Mouse (Mus musculus) monocyte, adult 2 months (primary cell): ENCODE measurements around the gene Elovl1.
A peak's percentile ranks its signal among the peaks of the same experiment; 100 is the strongest.

Source experiments
- DNase-seq, 2 experiments: peaks; one replicate each; pipeline ENCODE4 v3.0.0; 2022; ENCODE audit warnings: low spot score in 2 of 2, low read depth in 1 of 2

Elovl1 gene

DNA sequence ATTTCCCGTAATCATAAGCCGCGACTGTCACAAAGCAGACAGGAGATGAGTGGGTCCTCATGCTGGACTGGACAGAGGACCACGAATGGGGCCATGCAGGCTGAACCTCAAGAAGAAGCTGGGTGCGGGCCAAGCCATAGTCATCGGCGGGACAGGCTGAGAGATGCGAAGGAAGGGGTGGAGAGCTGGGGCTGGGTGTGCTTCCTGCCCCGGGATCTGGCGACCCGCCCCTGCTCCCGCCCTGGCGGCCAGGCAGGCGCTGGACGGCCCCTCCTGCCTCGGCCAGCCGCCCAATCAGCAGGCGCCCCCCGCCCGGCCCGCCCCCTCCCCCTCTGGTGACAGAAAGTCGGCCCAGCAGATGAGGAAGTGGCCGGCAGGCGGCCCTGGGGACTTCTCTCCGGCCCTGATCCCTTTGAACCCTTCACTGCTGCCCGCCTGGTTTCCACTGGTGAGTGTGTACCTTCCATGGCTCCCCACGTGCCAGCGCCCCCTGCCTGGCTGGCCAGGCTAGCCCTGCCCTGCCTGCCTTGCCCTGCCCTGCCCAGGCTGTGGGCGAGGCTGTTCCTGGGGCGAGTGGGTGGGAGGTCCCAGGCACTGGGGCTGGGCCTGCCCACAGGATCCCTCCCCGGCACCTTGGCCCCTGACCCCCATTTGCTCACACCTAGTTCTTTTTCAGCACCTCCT, at the start of gene Elovl1:
Elovl1 (plus strand) TSS at position 326 of the 684 bp plus-strand sequence.
- peak; percentile 76 to 81 for DNase-seq

DNA sequence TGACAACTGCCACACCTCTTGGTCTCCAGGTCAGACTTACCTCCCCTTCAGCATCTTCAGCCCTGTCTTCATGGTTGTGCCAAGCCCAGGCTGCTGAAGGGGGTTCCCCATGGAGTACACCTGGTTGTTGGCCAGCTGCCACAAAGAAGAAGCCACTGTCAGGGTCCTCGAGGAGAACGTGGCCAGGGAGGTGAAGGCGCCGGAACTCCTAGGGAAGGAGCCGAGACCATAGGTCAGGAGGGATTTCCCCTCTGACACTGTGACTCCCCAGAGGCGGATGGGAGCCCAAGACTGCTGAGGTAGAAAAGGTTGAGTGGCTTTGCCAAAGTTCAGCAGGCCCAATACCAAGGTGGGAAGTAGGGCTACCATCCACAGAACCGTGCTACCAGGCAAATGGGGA, 44.6 kb upstream of the Elovl1 start:
- no peak for DNase-seq

DNA sequence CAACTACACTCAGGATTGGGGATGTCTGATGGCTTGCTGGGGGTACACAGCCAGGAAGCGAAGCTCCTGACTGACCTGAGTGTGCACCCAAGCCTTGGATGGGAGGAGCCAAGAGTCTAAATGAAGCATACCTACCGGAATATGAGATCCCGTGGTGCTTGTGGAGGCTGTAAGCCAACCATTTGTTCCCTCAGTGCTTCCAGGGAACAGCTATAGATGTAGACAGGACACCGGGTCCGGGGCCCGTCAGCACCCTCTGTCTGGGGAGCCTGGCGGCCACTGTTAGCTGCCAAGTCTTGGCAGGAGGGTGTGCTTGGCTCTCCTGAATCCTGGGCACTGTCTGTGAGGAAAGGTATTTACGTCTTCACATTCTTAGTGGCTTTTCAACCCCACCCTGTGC, 40.6 kb upstream of the Elovl1 start:
- DNase-seq: no peak

GRCm38 (mm10) chr4:118390146-118390545, 37.7 kb upstream of the Elovl1 start:
- DNase-seq: no peak

DNA sequence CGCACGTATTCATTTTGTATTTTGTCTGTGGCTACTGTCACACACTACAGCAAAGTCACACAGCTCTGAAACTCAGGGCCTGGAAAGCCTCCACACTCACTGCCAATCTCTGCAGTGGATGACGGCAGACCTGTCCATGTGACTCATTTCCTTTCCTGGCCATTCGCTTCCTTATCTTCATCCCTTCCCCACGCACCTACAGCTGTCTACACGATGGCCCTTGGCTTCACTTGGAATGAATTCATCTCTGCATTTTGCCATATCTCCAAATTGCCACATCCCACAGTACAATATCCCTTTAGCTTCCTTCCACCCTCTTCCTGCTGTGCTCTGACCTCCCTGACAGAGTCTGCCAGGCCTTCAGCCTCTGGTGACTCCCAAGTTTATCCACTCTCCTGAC, 33.4 kb upstream of the Elovl1 start:
- DNase-seq: no peak

DNA sequence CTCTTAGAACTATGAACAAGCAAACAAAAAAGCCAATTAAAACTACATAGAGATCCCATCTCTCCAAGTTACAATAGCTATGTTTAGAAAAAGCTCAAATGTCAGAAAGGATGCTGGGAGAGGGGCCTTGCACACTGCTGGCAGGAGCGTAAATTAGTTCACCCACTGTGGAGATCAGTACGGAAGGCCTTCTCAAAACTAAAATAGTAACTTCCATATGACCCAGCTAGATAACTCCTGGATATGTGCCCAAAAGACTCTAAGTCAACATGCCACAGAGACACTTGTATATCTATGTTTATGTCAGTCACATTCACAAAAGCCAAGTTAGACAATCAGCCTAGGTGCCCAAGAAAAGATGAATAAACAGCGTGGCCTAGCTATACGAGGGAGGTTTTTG, 32.6 kb upstream of the Elovl1 start:
- no peak for DNase-seq

DNA sequence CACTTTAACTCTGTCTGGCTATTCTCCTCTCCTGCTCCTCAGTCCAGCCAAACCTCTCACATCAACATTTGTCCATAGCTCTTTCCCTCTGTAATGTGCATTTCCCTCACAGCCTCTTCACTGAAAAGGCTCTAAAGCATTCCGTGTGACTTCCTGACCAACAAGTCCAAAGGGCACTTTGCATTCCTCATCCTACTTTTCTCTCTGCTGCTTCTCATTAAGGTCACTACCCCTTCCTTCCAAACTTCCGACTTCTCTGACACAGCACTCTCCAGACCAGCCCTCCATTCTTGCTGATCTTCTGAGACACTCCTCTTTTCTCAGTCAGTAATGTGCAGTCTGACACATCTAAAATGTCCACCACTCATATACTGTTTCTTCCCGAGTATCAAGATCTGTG, 31.5 kb upstream of the Elovl1 start:
- no peak for DNase-seq

DNA sequence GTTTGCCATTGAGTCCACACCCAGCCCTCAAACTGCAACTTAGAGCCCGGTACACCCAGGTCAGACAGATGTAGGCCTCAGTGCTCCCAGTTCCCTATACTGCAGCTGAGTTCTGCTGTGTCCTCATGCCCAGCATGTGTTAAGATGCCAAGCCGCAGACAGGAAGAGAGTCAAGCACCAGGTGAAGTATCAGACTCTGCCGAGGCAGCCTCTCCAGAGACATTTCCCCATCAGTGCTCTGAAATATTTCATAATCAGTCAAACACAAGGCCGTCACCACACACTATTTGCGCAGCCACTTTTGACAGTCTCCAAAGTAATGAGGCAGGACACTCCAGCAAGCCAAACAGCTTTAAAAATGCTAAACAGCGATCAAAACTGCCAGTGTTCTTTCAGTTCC, 29.5 kb upstream of the Elovl1 start:
- DNase-seq: no peak

DNA sequence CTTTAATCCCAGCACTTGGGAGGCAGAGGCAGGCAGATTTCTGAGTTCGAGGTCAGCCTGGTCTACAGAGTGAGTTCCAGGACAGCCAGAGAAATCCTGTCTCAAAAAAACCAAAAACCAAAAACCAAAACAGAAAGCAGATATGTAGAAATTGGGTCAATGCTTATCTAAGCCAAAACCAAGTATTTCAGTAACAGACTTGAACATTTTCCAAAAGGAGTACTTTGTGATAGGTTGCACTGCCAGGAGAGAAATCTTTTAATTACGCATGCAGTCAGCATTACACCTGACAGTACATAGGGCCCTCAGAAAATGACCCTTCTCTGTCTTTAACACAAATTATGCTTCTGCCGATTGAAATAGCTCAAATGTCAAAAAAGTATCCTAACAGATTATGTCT, 26.5 kb upstream of the Elovl1 start:
- DNase-seq: no peak

GRCm38 (mm10) chr4:118401918-118402317, 26.0 kb upstream of the Elovl1 start:
- DNase-seq: no peak

DNA sequence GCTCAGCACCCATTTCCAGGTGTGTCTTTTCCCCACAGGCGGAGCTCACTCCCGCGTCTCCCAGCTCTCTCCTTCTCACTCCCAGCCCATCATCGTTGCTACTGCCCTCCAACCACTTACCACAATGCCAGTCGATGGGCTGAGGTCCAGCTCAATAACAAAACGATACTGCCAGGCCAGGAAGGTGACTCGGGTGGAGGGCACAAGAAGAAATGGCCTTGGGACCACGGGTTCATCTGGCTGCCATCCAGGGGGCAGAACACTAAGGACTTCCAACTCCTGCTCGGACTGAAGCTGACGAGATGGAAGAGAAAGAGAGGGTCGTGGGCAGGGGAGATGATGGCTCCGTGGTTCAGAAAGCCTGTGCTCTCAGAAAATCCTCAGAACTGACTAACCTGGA, 25.2 kb upstream of the Elovl1 start:
- no peak for DNase-seq

DNA sequence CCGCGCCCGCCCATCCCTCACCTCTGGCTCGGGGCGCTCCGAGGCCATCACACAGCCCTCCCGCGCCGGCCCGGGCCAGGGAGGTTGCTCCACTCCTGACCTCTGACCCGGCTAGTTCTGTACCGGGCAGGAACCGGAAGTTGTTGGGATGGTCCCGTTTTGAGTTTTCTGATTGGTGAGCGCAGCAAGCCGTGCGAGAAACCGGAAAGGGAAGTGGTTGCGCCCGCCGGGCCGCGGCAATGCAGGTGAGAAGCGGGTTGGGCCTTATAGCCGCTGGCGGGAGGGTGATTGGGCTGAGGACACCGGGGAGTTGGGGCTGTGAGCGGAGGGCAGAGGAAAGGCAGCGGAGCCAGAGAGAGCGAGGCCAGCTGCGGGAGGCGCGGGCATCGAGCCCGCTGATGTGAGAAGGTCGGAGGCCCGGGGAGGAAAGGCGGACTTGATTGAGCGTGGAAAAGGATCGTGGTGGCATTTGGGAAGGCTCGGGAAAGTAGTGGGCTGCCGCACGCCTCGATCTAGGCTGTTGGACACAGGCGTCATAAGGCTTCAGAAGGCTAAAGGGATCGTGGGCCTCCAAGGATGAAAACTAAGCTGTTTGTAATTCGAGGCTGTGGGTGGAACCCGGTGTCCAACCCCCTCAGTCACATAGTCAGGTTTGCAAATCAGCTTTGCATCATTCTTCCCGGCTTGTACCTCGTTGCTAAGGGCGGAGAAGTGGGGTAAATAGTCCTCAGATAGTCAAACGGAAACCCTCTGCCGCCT, 18.6 kb upstream of the Elovl1 start, which contains the start of the genes Szt2 and Med8:
Szt2 (minus strand) TSS at position 132 of the 759 bp plus-strand sequence.
Med8 (plus strand) TSS at position 196 of the 759 bp plus-strand sequence.
- DNase-seq: peak; percentile 81 to 86

DNA sequence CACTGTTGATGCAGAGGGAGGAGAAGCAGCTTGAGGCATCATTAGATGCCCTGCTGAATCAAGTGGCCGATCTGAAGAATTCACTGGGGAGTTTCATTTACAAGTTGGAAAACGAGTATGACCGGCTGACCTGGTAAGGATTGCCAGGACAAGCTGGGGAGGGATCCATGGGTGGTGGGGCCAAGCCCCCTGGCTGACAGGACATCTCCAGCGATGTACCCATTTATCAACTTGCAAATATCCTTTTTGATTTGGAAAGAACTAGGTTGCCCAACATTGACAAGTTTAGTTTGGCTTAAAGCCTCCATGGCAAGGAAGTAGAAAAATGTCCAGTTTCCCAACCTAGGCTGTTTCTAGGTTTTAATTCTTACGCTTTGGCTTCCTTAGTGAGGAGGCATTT, 17.0 kb upstream of the Elovl1 start:
- no peak for DNase-seq

DNA sequence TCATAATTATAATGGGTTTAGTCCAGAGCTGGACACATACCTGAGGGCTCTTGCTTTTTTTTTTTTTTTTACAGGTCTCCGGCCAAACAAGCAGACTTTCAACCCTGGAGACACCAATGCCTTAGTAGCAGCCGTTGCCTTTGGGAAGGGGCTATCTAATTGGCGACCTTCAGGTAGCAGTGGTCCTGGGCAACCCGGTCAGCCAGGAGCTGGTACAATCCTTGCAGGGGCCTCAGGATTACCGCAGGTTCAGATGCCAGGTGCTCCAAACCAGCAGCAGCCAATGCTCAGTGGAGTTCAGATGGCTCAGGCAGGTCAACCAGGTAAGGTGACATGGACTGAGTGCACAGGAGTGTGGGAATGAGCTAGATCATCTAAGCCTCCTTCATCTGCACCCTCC, 14.3 kb upstream of the Elovl1 start:
- DNase-seq: no peak

DNA sequence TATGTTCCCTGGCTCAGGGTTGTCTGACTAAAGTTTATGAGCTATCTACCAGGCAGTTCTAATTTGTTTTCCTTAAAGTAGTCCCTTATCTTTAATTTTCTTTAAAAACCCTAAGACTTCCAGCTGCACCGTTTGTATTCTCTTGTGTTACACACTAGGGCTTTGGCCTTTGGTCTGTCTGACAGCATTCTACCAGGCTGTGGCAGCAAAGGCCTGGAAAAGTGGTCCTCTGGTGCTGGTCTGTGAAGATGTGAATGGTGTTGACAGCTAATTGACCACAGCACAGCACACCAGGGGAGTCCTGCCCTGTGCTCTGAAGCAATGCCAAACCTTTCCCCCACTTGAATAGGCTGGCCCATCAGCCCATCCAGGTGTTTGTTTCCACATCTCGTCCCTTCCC, 12.1 kb upstream of the Elovl1 start:
- no peak for DNase-seq

DNA sequence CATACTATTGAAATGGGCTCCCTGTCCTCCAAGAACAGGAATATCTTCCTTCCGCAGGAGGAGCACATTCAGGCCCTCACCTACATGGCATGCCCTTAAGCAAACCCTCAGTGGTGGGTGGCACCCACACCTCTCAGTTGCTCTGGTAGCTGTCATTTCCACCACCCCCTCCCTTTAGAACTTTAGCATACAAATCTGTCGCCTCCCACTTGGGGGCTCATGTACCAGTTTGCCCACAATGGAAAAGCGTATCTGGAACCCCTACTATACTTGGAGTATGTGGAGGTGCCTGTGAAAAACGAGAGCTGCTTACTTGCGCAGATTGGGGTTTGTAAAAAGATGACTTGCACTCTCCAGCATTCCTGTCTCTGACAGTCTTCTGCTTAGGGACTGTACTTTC, 11.6 kb upstream of the Elovl1 start:
- DNase-seq: no peak

GRCm38 (mm10) chr4:118417112-118417797, 10.6 kb upstream of the Elovl1 start:
- DNase-seq: no peak

- DNase-seq: no peak
Observed at GRCm38 (mm10) chr4:118421384-118421783, 6.5 kb upstream of the Elovl1 start.

GRCm38 (mm10) chr4:118424541-118425160, 3.2 kb upstream of the Elovl1 start:
- DNase-seq: no peak

DNA sequence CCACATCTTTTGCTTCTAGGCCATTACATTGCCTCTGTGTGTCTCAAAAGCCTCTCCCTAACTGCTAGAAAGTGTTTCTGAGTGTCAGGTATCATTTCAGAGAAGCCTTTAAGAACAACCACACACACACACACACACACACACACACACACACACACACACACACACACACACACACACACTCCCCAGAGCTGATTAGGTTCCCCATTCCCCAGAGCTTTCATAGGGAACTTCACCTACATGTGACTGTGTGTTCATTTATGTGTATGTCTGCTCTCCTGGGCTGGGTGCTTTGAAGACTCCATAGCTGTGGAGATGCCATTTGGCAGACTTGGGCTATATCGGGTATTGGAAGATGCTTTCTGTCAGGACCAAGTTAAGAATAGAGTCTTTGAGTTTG, 2.5 kb upstream of the Elovl1 start:
- no peak for DNase-seq

- DNase-seq: no peak
Observed at GRCm38 (mm10) chr4:118427415-118427767, 502 bp upstream of the Elovl1 start.
